10 mouse cellular contexts compared by ENCODE assay signal in genomic region chr13:44502612-44503256, GRCm38 (mm10).
DNase-seq lines count a peak whose midpoint lies in the region; ATAC-seq and TF ChIP-seq lines count a peak whose summit lies in the region.
"Had no signal": no experiment of that assay in that cellular context is flagged by ENCODE, and none has a peak within 500 bp of the region (broad histone marks: within the 10 kb centered on the region; RNA-seq: fewer than 3 reads in every experiment).

No protein-coding gene starts in this region.

- no peak for TF ChIP-seq EP300 in lung, postnatal 0 days (IDR thresholded peaks at IDR 0.05)

- no peak overlapping the region for H3K9ac ChIP-seq in lung, postnatal 0 days (replicated peaks; ENCODE audit: low read depth)
- no peak overlapping the region for H3K9ac ChIP-seq in intestine, embryonic 16.5 days (ENCODE audit: low read depth, low read length)
- H3K9ac ChIP-seq: embryonic facial prominence, embryonic 13.5 days had no signal

- H3K4me3 ChIP-seq in gastrocnemius, adult 2 months, result no peak overlapping the region
- H3K4me3 ChIP-seq in lung, postnatal 0 days (ENCODE audit: low read depth, low read length), result no peak overlapping the region
- H3K4me3 ChIP-seq in intestine, embryonic 16.5 days (ENCODE audit: low read length), result no peak overlapping the region
- H3K4me3 ChIP-seq in olfactory bulb, adult 2 months (ENCODE audit: insufficient read depth, low read depth, low read length), result no peak overlapping the region
- H3K4me3 ChIP-seq: embryonic facial prominence, embryonic 13.5 days had no signal

- intact Hi-C loops in gastrocnemius, adult 2 months (cut with DNase I), result no loop called here

- peaks cover 3% of the 10 kb centered on the region; the same call in 1 of the 2 replicates for H3K4me1 ChIP-seq in lung, postnatal 0 days (ENCODE audit: insufficient read depth, low read depth, low read length)
- H3K4me1 ChIP-seq in intestine, embryonic 16.5 days (ENCODE audit: control insufficient read depth, insufficient read depth, low read length), result peaks cover 21% of the 10 kb centered on the region
- H3K4me1 ChIP-seq in olfactory bulb, adult 2 months (ENCODE audit: control insufficient read depth, insufficient read depth, low read length), result peaks cover 8% of the 10 kb centered on the region

- H3K27ac ChIP-seq in gastrocnemius, adult 2 months, result 0 out of 2 replicates have a peak overlapping the region, but pooled peaks have one; percentile 31
- H3K27ac ChIP-seq in lung, postnatal 0 days (ENCODE audit: low read length), result no peak overlapping the region
- peak overlapping the region; percentile 79 for H3K27ac ChIP-seq in intestine, embryonic 16.5 days (ENCODE audit: low read length)
- H3K27ac ChIP-seq in olfactory bulb, adult 2 months (ENCODE audit: insufficient read depth, low read depth, low read length), result peak overlapping the region; percentile 48
- H3K27ac ChIP-seq: embryonic facial prominence, embryonic 13.5 days had no signal

- 34% methylated on average over 10 of the region's 10 CpGs for WGBS in lung, postnatal 0 days
- WGBS in intestine, embryonic 16.5 days, result 41% methylated on average over 10 of the region's 10 CpGs
- 52% methylated on average over 10 of the region's 10 CpGs for WGBS in olfactory bulb, adult 2 months

- no peaks in the 10 kb centered on the region for H3K27me3 ChIP-seq in lung, postnatal 0 days (replicated peaks; ENCODE audit: insufficient read depth, low read length)
- H3K27me3 ChIP-seq in intestine, embryonic 16.5 days (replicated peaks; ENCODE audit: control insufficient read depth, insufficient read depth, low read length), result no peaks in the 10 kb centered on the region
- H3K27me3 ChIP-seq: embryonic facial prominence, embryonic 13.5 days had no signal

- no peak for TF ChIP-seq CTCF in gastrocnemius, adult 2 months (IDR thresholded peaks at IDR 0.05)
- no peak for TF ChIP-seq CTCF in lung, postnatal 0 days (IDR thresholded peaks at IDR 0.05)
- TF ChIP-seq CTCF in olfactory bulb, adult 2 months (IDR thresholded peaks at IDR 0.05; ENCODE audit: insufficient read depth, low read depth, low read length), result no peak

- ATAC-seq in lung, postnatal 0 days, result no peak
- ATAC-seq in intestine, embryonic 16.5 days, result peak; percentile 41; the same call in 1 of the 2 replicates

- peak; percentile 57 for DNase-seq in gastrocnemius, adult 2 months
- DNase-seq in gastrocnemius, adult 8-10 months (ENCODE audit: low spot score in 2 of 2), result no peak
- peak; percentile 36 for DNase-seq in lung, postnatal 14 days
- no peak for DNase-seq in lung, postnatal 0 days (ENCODE audit: low spot score)
- no peak for DNase-seq in urinary bladder, adult 2 months (ENCODE audit: low spot score)
- no peak for DNase-seq in embryo, embryonic 10 days (ENCODE audit: low spot score)
- DNase-seq: B cell, adult 2 months had no signal

- H3K4me2 ChIP-seq in lung, postnatal 0 days (replicated peaks; ENCODE audit: low read depth, low read length), result no peak overlapping the region
- no peak overlapping the region for H3K4me2 ChIP-seq in intestine, embryonic 16.5 days (ENCODE audit: low read depth, low read length)
- H3K4me2 ChIP-seq: embryonic facial prominence, embryonic 13.5 days had no signal

- no peak for TF ChIP-seq POLR2A in olfactory bulb, adult 2 months (IDR thresholded peaks at IDR 0.05; ENCODE audit: insufficient read depth, low read depth, low read length)

- no peaks in the 10 kb centered on the region for H3K9me3 ChIP-seq in lung, postnatal 0 days (ENCODE audit: low read length)
- no peaks in the 10 kb centered on the region for H3K9me3 ChIP-seq in intestine, embryonic 16.5 days (ENCODE audit: control insufficient read depth, low read length)
- H3K9me3 ChIP-seq: embryonic facial prominence, embryonic 13.5 days had no signal

- H3K36me3 ChIP-seq in lung, postnatal 0 days (ENCODE audit: insufficient read depth, low read length), result no peaks in the 10 kb centered on the region
- H3K36me3 ChIP-seq in intestine, embryonic 16.5 days (ENCODE audit: control insufficient read depth, insufficient read depth, low read length), result no peaks in the 10 kb centered on the region
- H3K36me3 ChIP-seq: embryonic facial prominence, embryonic 13.5 days had no signal

Comparison
In these comparisons a context has a peak if more than half of its experiments do, and no peak if none do; other contexts are left out.
1. DNase-seq: peak in gastrocnemius, adult 2 months (single experiment) and lung, postnatal 14 days (single experiment); none in gastrocnemius, adult 8-10 months (0 of 2), lung, postnatal 0 days (single experiment), urinary bladder, adult 2 months (single experiment) and embryo, embryonic 10 days (single experiment).